ENCODE assay signal across 21 mouse cellular contexts in genomic region chr5:18250379-18251017, GRCm38 (mm10).
DNase-seq lines count a peak whose midpoint lies in the region; ATAC-seq and TF ChIP-seq lines count a peak whose summit lies in the region.
"Had no signal": no experiment of that assay in that cellular context is flagged by ENCODE, and none has a peak within 500 bp of the region (broad histone marks: within the 10 kb centered on the region; RNA-seq: fewer than 3 reads in every experiment).

No protein-coding gene starts in this region.

- WGBS in kidney, embryonic 14.5 days, result 79% methylated on average over 5 of the region's 5 CpGs
- 69% methylated on average over 5 of the region's 5 CpGs for WGBS in stomach, embryonic 15.5 days
- 65% methylated on average over 5 of the region's 5 CpGs for WGBS in stomach, postnatal 0 days
- 66% methylated on average over 5 of the region's 5 CpGs for WGBS in kidney, postnatal 0 days
- WGBS in forebrain, embryonic 12.5 days, result 89% methylated on average over 5 of the region's 5 CpGs

- no peak for ATAC-seq in kidney, embryonic 14.5 days (ENCODE audit: low FRiP score, low TSS enrichment)
- peak; percentile 63; the same call in 1 of the 2 replicates for ATAC-seq in stomach, embryonic 15.5 days (ENCODE audit: insufficient read depth, low FRiP score, low read depth)
- ATAC-seq in stomach, postnatal 0 days (ENCODE audit: low FRiP score, low TSS enrichment), result no peak
- ATAC-seq in kidney, postnatal 0 days (replicated peaks; ENCODE audit: low FRiP score, low read depth), result peak; percentile 76; the same call in 1 of the 2 replicates
- ATAC-seq in forebrain, embryonic 12.5 days (ENCODE audit: low FRiP score), result no peak
- ATAC-seq: forebrain, embryonic 14.5 days; hindbrain, postnatal 0 days had no signal

- H3K36me3 ChIP-seq in kidney, embryonic 14.5 days (ENCODE audit: control insufficient read depth, insufficient read depth, low read length), result no peaks in the 10 kb centered on the region
- no peaks in the 10 kb centered on the region for H3K36me3 ChIP-seq in stomach, embryonic 15.5 days
- H3K36me3 ChIP-seq in stomach, postnatal 0 days (ENCODE audit: control insufficient read depth, insufficient read depth, low read length), result no peaks in the 10 kb centered on the region
- no peaks in the 10 kb centered on the region for H3K36me3 ChIP-seq in kidney, postnatal 0 days (ENCODE audit: insufficient read depth, low read length)
- no peaks in the 10 kb centered on the region for H3K36me3 ChIP-seq in forebrain, embryonic 12.5 days (replicated peaks)
- H3K36me3 ChIP-seq: embryonic facial prominence, embryonic 10.5 days; limb, embryonic 15.5 days had no signal

- H3K9me3 ChIP-seq in kidney, embryonic 14.5 days (ENCODE audit: control insufficient read depth, low read length), result 0 out of 2 replicates have a peak, but pooled peaks cover 3% of the 10 kb centered on the region
- H3K9me3 ChIP-seq in stomach, embryonic 15.5 days, result no peaks in the 10 kb centered on the region
- no peaks in the 10 kb centered on the region for H3K9me3 ChIP-seq in stomach, postnatal 0 days (ENCODE audit: control insufficient read depth, low read length)
- H3K9me3 ChIP-seq in kidney, postnatal 0 days (replicated peaks; ENCODE audit: low read length), result no peaks in the 10 kb centered on the region
- H3K9me3 ChIP-seq in forebrain, embryonic 12.5 days, result no peaks in the 10 kb centered on the region
- H3K9me3 ChIP-seq: embryonic facial prominence, embryonic 10.5 days; limb, embryonic 15.5 days; megakaryocyte, embryonic 14.5 days had no signal

- no peak overlapping the region for H3K4me3 ChIP-seq in kidney, embryonic 14.5 days (ENCODE audit: low read length)
- no peak overlapping the region for H3K4me3 ChIP-seq in stomach, embryonic 15.5 days (replicated peaks)
- H3K4me3 ChIP-seq in stomach, postnatal 0 days (ENCODE audit: low read depth, low read length), result no peak overlapping the region
- no peak overlapping the region for H3K4me3 ChIP-seq in kidney, postnatal 0 days (replicated peaks; ENCODE audit: low read depth, low read length)
- no peak overlapping the region for H3K4me3 ChIP-seq in forebrain, embryonic 12.5 days (replicated peaks)
- H3K4me3 ChIP-seq: embryonic facial prominence, embryonic 10.5 days; layer of hippocampus, adult 2 months; limb, embryonic 15.5 days; megakaryocyte, embryonic 14.5 days had no signal

- no peak overlapping the region for H3K4me2 ChIP-seq in kidney, embryonic 14.5 days (replicated peaks; ENCODE audit: low read depth, low read length)
- no peak overlapping the region for H3K4me2 ChIP-seq in stomach, embryonic 15.5 days
- H3K4me2 ChIP-seq in stomach, postnatal 0 days (replicated peaks; ENCODE audit: low read depth), result no peak overlapping the region
- H3K4me2 ChIP-seq in kidney, postnatal 0 days (ENCODE audit: low read length), result no peak overlapping the region
- no peak overlapping the region for H3K4me2 ChIP-seq in forebrain, embryonic 12.5 days
- H3K4me2 ChIP-seq: limb, embryonic 15.5 days had no signal

- no peaks in the 10 kb centered on the region for H3K4me1 ChIP-seq in kidney, embryonic 14.5 days (ENCODE audit: control insufficient read depth, insufficient read depth, low read length)
- no peaks in the 10 kb centered on the region for H3K4me1 ChIP-seq in stomach, embryonic 15.5 days
- H3K4me1 ChIP-seq in stomach, postnatal 0 days (replicated peaks; ENCODE audit: control insufficient read depth, insufficient read depth), result no peaks in the 10 kb centered on the region
- no peaks in the 10 kb centered on the region for H3K4me1 ChIP-seq in kidney, postnatal 0 days (replicated peaks; ENCODE audit: insufficient read depth, low read length)
- H3K4me1 ChIP-seq in forebrain, embryonic 12.5 days, result no peaks in the 10 kb centered on the region
- H3K4me1 ChIP-seq: embryonic facial prominence, embryonic 10.5 days; limb, embryonic 15.5 days; megakaryocyte, embryonic 14.5 days had no signal

- TF ChIP-seq CTCF in stomach, postnatal 0 days (IDR thresholded peaks at IDR 0.05; ENCODE audit: low read depth), result no peak
- no peak for TF ChIP-seq CTCF in kidney, postnatal 0 days (IDR thresholded peaks at IDR 0.05; ENCODE audit: low read depth)

- H3K9ac ChIP-seq in kidney, embryonic 14.5 days (ENCODE audit: low read depth, low read length), result no peak overlapping the region
- no peak overlapping the region for H3K9ac ChIP-seq in stomach, embryonic 15.5 days
- no peak overlapping the region for H3K9ac ChIP-seq in stomach, postnatal 0 days (ENCODE audit: low read length)
- H3K9ac ChIP-seq in kidney, postnatal 0 days (ENCODE audit: low read depth, low read length), result no peak overlapping the region
- no peak overlapping the region for H3K9ac ChIP-seq in forebrain, embryonic 12.5 days
- H3K9ac ChIP-seq: limb, embryonic 15.5 days had no signal

- H3K27me3 ChIP-seq in kidney, embryonic 14.5 days (ENCODE audit: control insufficient read depth, insufficient read depth, low read length), result no peaks in the 10 kb centered on the region
- H3K27me3 ChIP-seq in stomach, embryonic 15.5 days (replicated peaks), result no peaks in the 10 kb centered on the region
- no peaks in the 10 kb centered on the region for H3K27me3 ChIP-seq in stomach, postnatal 0 days (ENCODE audit: control insufficient read depth, insufficient read depth, low read length)
- no peaks in the 10 kb centered on the region for H3K27me3 ChIP-seq in kidney, postnatal 0 days (ENCODE audit: insufficient read depth, low read length)
- no peaks in the 10 kb centered on the region for H3K27me3 ChIP-seq in forebrain, embryonic 12.5 days
- H3K27me3 ChIP-seq: CH12.LX; limb, embryonic 15.5 days; megakaryocyte, embryonic 14.5 days had no signal

- no peak for TF ChIP-seq EP300 in stomach, postnatal 0 days (optimal IDR thresholded peaks at IDR 0.05)

- peak; percentile 20 for DNase-seq in kidney, adult 18-20 months
- DNase-seq in stomach, postnatal 0 days (ENCODE audit: low spot score), result no peak
- DNase-seq in kidney, postnatal 0 days (ENCODE audit: low spot score), result no peak
- no peak for DNase-seq in ovary, postnatal 36 days (ENCODE audit: low spot score)
- no peak for DNase-seq in embryo, embryonic 10.5 days (ENCODE audit: low spot score)
- DNase-seq: cerebellum, adult 2 months; cerebellum, postnatal 36 days; gastrocnemius, postnatal 36 days; lung, adult 2 months; midbrain, embryonic 14.5 days; thymus, postnatal 36 days had no signal

- H3K27ac ChIP-seq in kidney, embryonic 14.5 days (ENCODE audit: low read depth, low read length), result no peak overlapping the region
- no peak overlapping the region for H3K27ac ChIP-seq in stomach, embryonic 15.5 days
- H3K27ac ChIP-seq in stomach, postnatal 0 days (replicated peaks), result no peak overlapping the region
- no peak overlapping the region for H3K27ac ChIP-seq in kidney, postnatal 0 days
- no peak overlapping the region for H3K27ac ChIP-seq in forebrain, embryonic 12.5 days
- H3K27ac ChIP-seq: embryonic facial prominence, embryonic 10.5 days; hindbrain, postnatal 0 days; layer of hippocampus, adult 2 months; limb, embryonic 15.5 days had no signal

Comparison
In these comparisons a context has a peak if more than half of its experiments do, and no peak if none do; other contexts are left out.
1. ATAC-seq: peak in stomach, embryonic 15.5 days (single experiment) and kidney, postnatal 0 days (single experiment); none in kidney, embryonic 14.5 days (single experiment), stomach, postnatal 0 days (single experiment) and forebrain, embryonic 12.5 days (single experiment).